Mouse (Mus musculus): ENCODE measurements around the gene Shld2. TPM values are rescaled to one million over a fixed set of nuclear protein-coding genes. Genes with fewer than 3 reads are reported as not detected.
A peak's percentile ranks its signal among the peaks of the same experiment; 100 is the strongest.

Gene Shld2
- polyA plus RNA-seq, 1 experiment: not detected

DNA sequence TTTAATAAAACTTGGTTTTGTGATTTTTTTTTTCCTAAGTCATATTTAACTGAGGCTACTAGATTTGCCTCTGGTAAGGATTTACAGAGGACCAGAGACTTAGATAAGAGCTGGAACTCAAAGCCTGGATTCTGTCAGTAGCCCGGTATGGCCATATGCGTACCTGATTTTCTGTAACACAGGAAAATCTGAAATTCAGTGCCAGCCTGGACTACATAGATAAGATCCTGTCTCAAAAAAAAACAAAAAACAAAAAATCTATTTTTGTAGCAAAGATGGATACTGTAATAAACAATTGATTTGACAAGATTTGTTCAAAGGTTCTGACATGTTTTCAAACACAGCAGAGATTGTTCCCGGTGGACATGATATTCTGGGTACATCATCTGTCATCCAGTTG lies 3.3 kb upstream of the Shld2 start:
- no peak overlapping the region for H3K4me3 ChIP-seq (ENCODE audit: insufficient read depth, low read depth, low read length)
- 64% methylated on average over 3 of the region's 3 CpGs for WGBS
- TF ChIP-seq POLR2A (IDR thresholded peaks at IDR 0.05; ENCODE audit: insufficient read depth, low read depth, low read length) (no peak), CTCF (IDR thresholded peaks at IDR 0.05; ENCODE audit: insufficient read depth, low read depth, low read length) (no peak)

GRCm38 (mm10) chr14:34312339-34313048 lies 2.2 kb upstream of the Shld2 start:
- Histone ChIP-seq H3K4me1 (ENCODE audit: control insufficient read depth, insufficient read depth, low read length) (peaks cover 5% of the 10 kb centered on the region; the same call in 1 of the 2 replicates), H3K27ac (ENCODE audit: insufficient read depth, low read depth, low read length) (no peak overlapping the region), H3K4me3 (ENCODE audit: insufficient read depth, low read depth, low read length) (no peak overlapping the region)
- TF ChIP-seq POLR2A (IDR thresholded peaks at IDR 0.05; ENCODE audit: insufficient read depth, low read depth, low read length) (no peak), CTCF (IDR thresholded peaks at IDR 0.05; ENCODE audit: insufficient read depth, low read depth, low read length) (no peak)
- 9% methylated on average over 5 of the region's 6 CpGs for WGBS

More for the DNA sequence above, 3.3 kb upstream of the Shld2 start:
- no peak overlapping the region for H3K27ac ChIP-seq (ENCODE audit: insufficient read depth, low read depth, low read length)
- peaks cover 5% of the 10 kb centered on the region; the same call in 1 of the 2 replicates for H3K4me1 ChIP-seq (ENCODE audit: control insufficient read depth, insufficient read depth, low read length)

GRCm38 (mm10) chr14:34311691-34312090 lies 1.4 kb upstream of the Shld2 start:
- peak overlapping the region; percentile 99 for H3K4me3 ChIP-seq (ENCODE audit: insufficient read depth, low read depth, low read length)
- TF ChIP-seq CTCF (IDR thresholded peaks at IDR 0.05; ENCODE audit: insufficient read depth, low read depth, low read length): no peak
- TF ChIP-seq POLR2A (IDR thresholded peaks at IDR 0.05; ENCODE audit: insufficient read depth, low read depth, low read length): no peak
- 4% methylated on average over 4 of the region's 4 CpGs for WGBS
- 0 out of 2 replicates have a peak overlapping the region, but pooled peaks have one; percentile 88 for H3K27ac ChIP-seq (ENCODE audit: insufficient read depth, low read depth, low read length)
- peaks cover 5% of the 10 kb centered on the region; the same call in 1 of the 2 replicates for H3K4me1 ChIP-seq (ENCODE audit: control insufficient read depth, insufficient read depth, low read length)

DNA sequence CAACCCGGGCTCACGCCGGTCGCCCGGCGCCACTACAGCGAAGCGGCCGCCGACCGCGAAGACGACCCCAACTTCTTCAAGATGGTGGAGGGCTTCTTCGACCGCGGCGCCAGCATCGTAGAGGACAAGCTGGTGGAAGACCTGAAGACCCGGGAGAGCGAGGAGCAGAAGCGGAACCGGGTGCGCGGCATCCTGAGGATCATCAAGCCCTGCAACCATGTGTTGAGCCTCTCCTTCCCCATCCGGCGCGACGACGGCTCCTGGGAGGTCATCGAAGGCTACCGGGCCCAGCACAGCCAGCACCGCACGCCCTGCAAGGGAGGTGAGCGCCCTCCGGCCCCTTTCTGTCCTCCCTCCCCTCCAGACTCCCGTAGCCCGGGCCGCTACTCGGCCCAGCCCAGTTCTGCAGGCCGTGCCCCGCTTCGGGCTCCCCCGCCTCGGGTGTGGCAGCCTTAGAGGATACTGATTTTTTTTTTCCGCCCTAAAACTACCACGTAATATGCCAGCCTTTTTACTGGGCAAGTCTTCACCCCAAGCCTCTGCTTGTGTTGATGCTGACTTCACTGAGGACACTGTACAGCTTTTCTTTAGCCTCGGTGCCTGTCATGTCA lies 833 bp upstream of the Shld2 start:
- TF ChIP-seq POLR2A (IDR thresholded peaks at IDR 0.05; ENCODE audit: insufficient read depth, low read depth, low read length) (no peak), CTCF (IDR thresholded peaks at IDR 0.05; ENCODE audit: insufficient read depth, low read depth, low read length) (no peak)
- H3K27ac ChIP-seq (ENCODE audit: insufficient read depth, low read depth, low read length): peak overlapping the region; percentile 88
- H3K4me1 ChIP-seq (ENCODE audit: control insufficient read depth, insufficient read depth, low read length): peaks cover 5% of the 10 kb centered on the region; the same call in 1 of the 2 replicates
- WGBS: under 1% methylated on average over 47 of the region's 47 CpGs
- H3K4me3 ChIP-seq (ENCODE audit: insufficient read depth, low read depth, low read length): peak overlapping the region; percentile 99

DNA sequence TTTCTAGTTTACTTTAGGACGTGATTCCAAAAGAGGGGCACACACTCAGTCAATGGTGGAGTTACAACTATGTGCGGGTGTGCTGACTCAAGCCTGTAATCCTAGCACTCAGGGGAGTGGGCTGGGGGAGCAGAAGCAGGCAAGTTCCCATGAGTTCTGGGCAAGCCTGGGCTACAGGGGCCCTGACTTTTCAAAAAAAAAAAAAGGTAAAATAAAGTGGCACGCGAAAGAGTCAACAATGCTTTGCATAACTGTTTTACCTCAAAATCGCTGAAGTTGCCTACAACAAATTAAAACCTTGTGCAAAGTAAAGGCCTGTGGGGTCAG lies 423 bp downstream of the Shld2 start:
- WGBS: 7% methylated on average over 5 of the region's 5 CpGs
- Histone ChIP-seq H3K4me1 (ENCODE audit: control insufficient read depth, insufficient read depth, low read length) (peaks cover 5% of the 10 kb centered on the region; the same call in 1 of the 2 replicates), H3K27ac (ENCODE audit: insufficient read depth, low read depth, low read length) (peak overlapping the region; percentile 68), H3K4me3 (ENCODE audit: insufficient read depth, low read depth, low read length) (peak overlapping the region; percentile 99)
- TF ChIP-seq POLR2A (IDR thresholded peaks at IDR 0.05; ENCODE audit: insufficient read depth, low read depth, low read length): no peak
- no peak for TF ChIP-seq CTCF (IDR thresholded peaks at IDR 0.05; ENCODE audit: insufficient read depth, low read depth, low read length)

- no peak overlapping the region for H3K4me3 ChIP-seq (ENCODE audit: insufficient read depth, low read depth, low read length)
- peaks cover 5% of the 10 kb centered on the region; the same call in 1 of the 2 replicates for H3K4me1 ChIP-seq (ENCODE audit: control insufficient read depth, insufficient read depth, low read length)
- WGBS: 91% methylated on average over 4 of the region's 4 CpGs
- no peak overlapping the region for H3K27ac ChIP-seq (ENCODE audit: insufficient read depth, low read depth, low read length)
- TF ChIP-seq POLR2A (IDR thresholded peaks at IDR 0.05; ENCODE audit: insufficient read depth, low read depth, low read length) (no peak), CTCF (IDR thresholded peaks at IDR 0.05; ENCODE audit: insufficient read depth, low read depth, low read length) (no peak)
Measured at GRCm38 (mm10) chr14:34309266-34309665, 1.0 kb downstream of the Shld2 start.

DNA sequence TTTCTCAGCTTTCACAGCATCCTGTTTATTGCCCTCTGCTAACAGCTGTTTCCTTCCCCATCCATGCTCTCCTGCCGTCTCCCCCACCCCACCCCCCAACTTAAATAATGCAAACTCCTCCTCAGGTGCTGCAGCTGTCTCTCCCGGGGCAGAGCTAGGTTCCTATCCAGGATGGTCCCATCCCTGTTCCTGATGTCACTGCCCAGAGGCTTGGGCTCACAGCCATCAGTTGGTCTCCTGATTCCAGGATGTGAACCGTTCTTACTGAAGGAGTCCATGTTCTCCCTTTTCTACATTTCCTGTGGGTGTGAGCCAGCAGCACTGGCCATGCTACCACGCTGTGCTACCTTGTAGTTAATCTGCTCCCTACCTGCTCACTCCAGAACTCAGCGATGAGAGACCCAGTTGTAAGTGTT lies 7.0 kb downstream of the Shld2 start:
- 56% methylated on average over 5 of the region's 5 CpGs for WGBS
- Histone ChIP-seq H3K27ac (ENCODE audit: insufficient read depth, low read depth, low read length) (no peak overlapping the region), H3K4me1 (ENCODE audit: control insufficient read depth, insufficient read depth, low read length) (no peaks in the 10 kb centered on the region), H3K4me3 (ENCODE audit: insufficient read depth, low read depth, low read length) (no peak overlapping the region)
- TF ChIP-seq CTCF (IDR thresholded peaks at IDR 0.05; ENCODE audit: insufficient read depth, low read depth, low read length): no peak
- no peak for TF ChIP-seq POLR2A (IDR thresholded peaks at IDR 0.05; ENCODE audit: insufficient read depth, low read depth, low read length)

- H3K27ac ChIP-seq (ENCODE audit: insufficient read depth, low read depth, low read length): no peak overlapping the region
- TF ChIP-seq POLR2A (IDR thresholded peaks at IDR 0.05; ENCODE audit: insufficient read depth, low read depth, low read length) (no peak), CTCF (IDR thresholded peaks at IDR 0.05; ENCODE audit: insufficient read depth, low read depth, low read length) (no peak)
- H3K4me1 ChIP-seq (ENCODE audit: control insufficient read depth, insufficient read depth, low read length): peaks cover under 1% of the 10 kb centered on the region
- no peak overlapping the region for H3K4me3 ChIP-seq (ENCODE audit: insufficient read depth, low read depth, low read length)
- WGBS: 90% methylated on average over 5 of the region's 5 CpGs
Measured at GRCm38 (mm10) chr14:34302681-34303242, 7.5 kb downstream of the Shld2 start.
